Mouse (Mus musculus) myocyte (in vitro differentiated cells): ENCODE measurements around the gene Dock4. TPM values are rescaled to one million over a fixed set of nuclear protein-coding genes. Genes with fewer than 3 reads are reported as not detected.

Experiments
- H3K27me3 ChIP-seq: one replicate; pipeline ENCODE4 v1.6.1; 2011; ENCODE audit not compliant: control insufficient read depth, insufficient read depth, insufficient read length
- H3K36me3 ChIP-seq: one replicate; pipeline ENCODE4 v1.6.1; 2011; ENCODE audit not compliant: control insufficient read depth, insufficient read depth
- H3K4me2 ChIP-seq: one replicate; pipeline ENCODE4 v1.6.1; 2011; ENCODE audit warnings: low read depth, control low read depth
- H3K4me3 ChIP-seq: one replicate; pipeline ENCODE4 v1.5.1; 2011; ENCODE audit warnings: mild to moderate bottlenecking, control low read depth, moderate library complexity
- H3K79me2 ChIP-seq: one replicate; pipeline ENCODE4 v1.6.1; 2011; ENCODE audit not compliant: control insufficient read depth, insufficient read depth
- H3ac ChIP-seq: one replicate; pipeline ENCODE4 v1.6.1; 2011; ENCODE audit not compliant: control insufficient read depth, insufficient read length
- CEBPB ChIP-seq: IDR thresholded peaks from 2 replicates; pipeline ENCODE4 v1.6.1; 2011; ENCODE audit warnings: mild to moderate bottlenecking, moderate library complexity; ENCODE audit not compliant: poor library complexity, insufficient read depth, severe bottlenecking
- E2F4 ChIP-seq: IDR thresholded peaks from one replicate; pipeline ENCODE4 v1.6.1; 2011; ENCODE audit warnings: mild to moderate bottlenecking, control low read depth, moderate library complexity; ENCODE audit not compliant: insufficient read depth
- MAX ChIP-seq: IDR thresholded peaks from one replicate; pipeline ENCODE4 v1.6.1; 2011; ENCODE audit warnings: low read depth, mild to moderate bottlenecking, control low read depth
- MYOD1 ChIP-seq, 3 experiments: IDR thresholded peaks; one replicate each; pipeline ENCODE4 v1.6.1; 2011; ENCODE audit warnings: control low read depth in 2 of 3, low read depth in 2 of 3, mild to moderate bottlenecking in 2 of 3, moderate library complexity in 1 of 3; ENCODE audit not compliant: insufficient read length in 2 of 3, control insufficient read depth in 1 of 3
- MYOG ChIP-seq, 3 experiments: IDR thresholded peaks; one replicate each; pipeline ENCODE4 v1.6.1; 2011; ENCODE audit warnings: control low read depth in 2 of 3, low read depth in 2 of 3, mild to moderate bottlenecking in 2 of 3; ENCODE audit not compliant: insufficient read length in 2 of 3, control insufficient read depth in 1 of 3, insufficient read depth in 1 of 3
- POLR2A ChIP-seq: IDR thresholded peaks from one replicate; pipeline ENCODE4 v1.6.1; 2011; ENCODE audit warnings: low read depth, mild to moderate bottlenecking, control low read depth, moderate library complexity; ENCODE audit not compliant: insufficient read length
- POLR2AphosphoS2 ChIP-seq: IDR thresholded peaks from one replicate; pipeline ENCODE4 v1.6.1; 2011; ENCODE audit warnings: low read depth, control low read depth; ENCODE audit not compliant: insufficient read length
- REST ChIP-seq: IDR thresholded peaks from one replicate; pipeline ENCODE4 v1.6.1; 2011; ENCODE audit warnings: mild to moderate bottlenecking, control low read depth, moderate library complexity; ENCODE audit not compliant: insufficient read depth, insufficient read length
- SRF ChIP-seq: IDR thresholded peaks from one replicate; pipeline ENCODE4 v1.6.1; 2011; ENCODE audit warnings: low read depth; ENCODE audit not compliant: control insufficient read depth, insufficient read length
- TCF12 ChIP-seq: IDR thresholded peaks from one replicate; pipeline ENCODE4 v1.6.1; 2011; ENCODE audit warnings: mild to moderate bottlenecking, control low read depth; ENCODE audit not compliant: poor library complexity, insufficient read depth, severe bottlenecking
- TCF3 ChIP-seq: IDR thresholded peaks from one replicate; pipeline ENCODE4 v1.6.1; 2011; ENCODE audit warnings: low read depth, control low read depth; ENCODE audit not compliant: insufficient read length
- USF1 ChIP-seq: IDR thresholded peaks from one replicate; pipeline ENCODE4 v1.6.1; 2011; ENCODE audit warnings: low read depth, mild to moderate bottlenecking, control low read depth, moderate library complexity
- polyA plus RNA-seq: library from polyadenylated mRNA; unstranded; fragments of >200 nt; fragmentation: generic; extraction: Trizol; gene quantifications from one replicate; pipeline ENCODE4 v1.2.1, GENCODE M21; 2012; ENCODE audit warnings: missing spikeins

Dock4 gene
- polyA plus RNA-seq, 1 experiment, result 0.73 TPM

- Histone ChIP-seq H3ac (no peak overlapping the region), H3K4me2 (no peak overlapping the region), H3K4me3 (no peak overlapping the region), H3K79me2 (no peaks in the 10 kb centered on the region), H3K36me3 (no peaks in the 10 kb centered on the region), H3K27me3 (no peaks in the 10 kb centered on the region)
- TF ChIP-seq MYOD1 (IDR thresholded peaks at IDR 0.05; ENCODE audit: control insufficient read depth in 1 of 3, insufficient read length in 2 of 3, low read depth in 2 of 3) (no peak), E2F4 (no peak), TCF12 (no peak), MYOG (IDR thresholded peaks at IDR 0.05; ENCODE audit: control insufficient read depth in 1 of 3, insufficient read depth in 1 of 3, insufficient read length in 2 of 3, low read depth in 2 of 3) (no peak), REST (no peak), POLR2A (no peak), USF1 (no peak), TCF3 (no peak), MAX (no peak)
Observed at GRCm38 (mm10) chr12:40514021-40514420, 68.3 kb downstream of the Dock4 start.

GRCm38 (mm10) chr12:40522468-40522867 is 76.7 kb downstream of the Dock4 start:
- Histone ChIP-seq H3K27me3 (no peaks in the 10 kb centered on the region), H3K4me3 (no peak overlapping the region), H3K36me3 (no peaks in the 10 kb centered on the region), H3K4me2 (no peak overlapping the region), H3K79me2 (no peaks in the 10 kb centered on the region), H3ac (no peak overlapping the region)
- TF ChIP-seq TCF12 (no peak), TCF3 (no peak), SRF (no peak), POLR2A (no peak), MAX (no peak), USF1 (no peak), POLR2AphosphoS2 (no peak), MYOD1 (IDR thresholded peaks at IDR 0.05; ENCODE audit: control insufficient read depth in 1 of 3, insufficient read length in 2 of 3, low read depth in 2 of 3) (no peak), REST (no peak), CEBPB (no peak), MYOG (IDR thresholded peaks at IDR 0.05; ENCODE audit: control insufficient read depth in 1 of 3, insufficient read depth in 1 of 3, insufficient read length in 2 of 3, low read depth in 2 of 3) (no peak)

- H3K36me3 ChIP-seq, result no peaks in the 10 kb centered on the region
- no peaks in the 10 kb centered on the region for H3K27me3 ChIP-seq
- no peak overlapping the region for H3K4me3 ChIP-seq
- H3K4me2 ChIP-seq, result no peak overlapping the region
- no peak overlapping the region for H3ac ChIP-seq
- TF ChIP-seq TCF3 (no peak), MYOG (IDR thresholded peaks at IDR 0.05; ENCODE audit: control insufficient read depth in 1 of 3, insufficient read depth in 1 of 3, insufficient read length in 2 of 3, low read depth in 2 of 3) (no peak), CEBPB (no peak), POLR2AphosphoS2 (no peak), MYOD1 (IDR thresholded peaks at IDR 0.05; ENCODE audit: control insufficient read depth in 1 of 3, insufficient read length in 2 of 3, low read depth in 2 of 3) (no peak), USF1 (no peak), SRF (no peak), POLR2A (no peak), MAX (no peak), TCF12 (no peak), E2F4 (no peak), REST (no peak)
- H3K79me2 ChIP-seq, result no peaks in the 10 kb centered on the region
Observed at GRCm38 (mm10) chr12:40523020-40523419, 77.3 kb downstream of the Dock4 start.

- no peak overlapping the region for H3K4me3 ChIP-seq
- H3K79me2 ChIP-seq, result no peaks in the 10 kb centered on the region
- H3ac ChIP-seq, result no peak overlapping the region
- H3K27me3 ChIP-seq, result no peaks in the 10 kb centered on the region
- no peaks in the 10 kb centered on the region for H3K36me3 ChIP-seq
- no peak for TF ChIP-seq MAX
- no peak for TF ChIP-seq REST
- TF ChIP-seq MYOD1 (IDR thresholded peaks at IDR 0.05; ENCODE audit: control insufficient read depth in 1 of 3, insufficient read length in 2 of 3, low read depth in 2 of 3), result no peak
- TF ChIP-seq TCF12, result no peak
- no peak for TF ChIP-seq TCF3
- no peak overlapping the region for H3K4me2 ChIP-seq
Observed at GRCm38 (mm10) chr12:40525045-40525444, 79.3 kb downstream of the Dock4 start.

- no peak overlapping the region for H3ac ChIP-seq
- no peaks in the 10 kb centered on the region for H3K79me2 ChIP-seq
- no peaks in the 10 kb centered on the region for H3K36me3 ChIP-seq
- TF ChIP-seq POLR2AphosphoS2 (no peak), MYOD1 (IDR thresholded peaks at IDR 0.05; ENCODE audit: control insufficient read depth in 1 of 3, insufficient read length in 2 of 3, low read depth in 2 of 3) (no peak), REST (no peak), E2F4 (no peak), TCF3 (no peak)
- H3K27me3 ChIP-seq, result no peaks in the 10 kb centered on the region
- H3K4me3 ChIP-seq, result no peak overlapping the region
- peak overlapping the region; percentile 56 for H3K4me2 ChIP-seq
Observed at GRCm38 (mm10) chr12:40535655-40536618, 90.2 kb downstream of the Dock4 start.
